Mouse (Mus musculus) adrenal gland, adult 8-10 months (tissue): ENCODE data around the gene Anks1b. TPM values are rescaled to one million over a fixed set of nuclear protein-coding genes. Genes with fewer than 3 reads are reported as not detected.

ENCODE experiments used
- DNase-seq: peaks from one replicate; pipeline ENCODE4 v3.0.0; 2022
- total RNA-seq, 4 experiments: library from RNA; stranded (reverse); gene quantifications; 2 replicates each; pipeline ENCODE4 v1.2.4; 2022

Anks1b gene
- total RNA-seq, 4 experiments from 2014 or later, result 0.32 to 2.5 (median 0.62) TPM

GRCm38 (mm10) chr10:89975431-89975841 lies 102.1 kb downstream of the Anks1b start:
- no peak for DNase-seq

DNA sequence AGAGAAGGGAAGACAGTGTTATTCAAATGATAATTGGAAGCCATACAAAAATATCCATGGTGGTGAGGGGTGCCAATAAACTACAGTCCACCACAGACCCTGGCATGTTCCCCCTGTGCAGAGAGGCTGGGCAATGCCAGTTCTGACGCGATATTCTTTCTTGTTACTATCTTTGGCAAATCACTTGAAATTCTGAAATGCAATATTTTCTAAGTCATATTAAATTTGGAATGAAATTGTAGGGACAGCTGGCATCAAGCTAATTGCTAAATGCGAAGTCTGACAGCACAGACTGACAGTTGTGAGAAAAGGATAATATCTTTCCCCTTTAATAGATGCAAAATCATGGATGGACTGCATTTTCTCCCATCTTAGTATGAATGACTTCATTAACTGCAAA lies 103.3 kb downstream of the Anks1b start:
- no peak for DNase-seq

GRCm38 (mm10) chr10:89994171-89994570 lies 120.9 kb downstream of the Anks1b start:
- no peak for DNase-seq

DNA sequence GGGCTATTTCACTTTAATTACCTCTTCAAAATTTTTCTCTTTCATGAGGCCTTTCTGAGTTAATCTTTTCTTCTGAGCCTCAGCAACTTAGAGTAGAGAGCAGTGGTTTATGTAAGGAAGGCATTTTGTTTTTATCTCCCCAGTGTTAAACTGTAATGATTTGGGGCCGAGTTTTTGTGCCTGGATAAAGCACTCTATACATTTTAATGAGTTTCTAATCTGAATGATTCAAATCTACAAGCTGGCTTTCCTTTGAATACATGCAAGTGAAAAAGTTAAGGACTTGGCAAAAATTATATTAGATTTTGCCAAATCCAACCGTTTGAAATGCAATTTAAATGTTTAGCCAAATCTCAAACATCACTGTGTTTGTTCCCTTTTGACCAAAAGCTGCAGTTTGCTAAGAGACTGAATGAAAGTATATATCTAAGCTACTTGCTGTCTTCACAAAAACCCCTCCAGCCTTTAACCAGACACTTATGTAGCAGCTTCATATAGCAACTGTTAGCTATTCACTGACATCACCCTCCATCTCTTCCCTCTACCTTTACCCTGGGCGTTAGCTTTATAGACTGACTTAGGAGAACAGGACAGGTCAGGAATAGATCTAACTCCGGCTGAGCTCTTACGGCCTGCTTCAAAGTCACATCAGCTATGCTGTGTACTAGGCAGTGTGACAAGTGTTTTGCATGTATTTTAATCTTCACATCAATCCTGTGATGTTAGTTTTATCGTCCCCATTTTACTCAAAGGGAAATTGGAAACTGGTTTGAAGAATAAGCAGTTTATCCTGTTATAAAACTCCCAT lies 122.5 kb downstream of the Anks1b start:
- no peak for DNase-seq

DNA sequence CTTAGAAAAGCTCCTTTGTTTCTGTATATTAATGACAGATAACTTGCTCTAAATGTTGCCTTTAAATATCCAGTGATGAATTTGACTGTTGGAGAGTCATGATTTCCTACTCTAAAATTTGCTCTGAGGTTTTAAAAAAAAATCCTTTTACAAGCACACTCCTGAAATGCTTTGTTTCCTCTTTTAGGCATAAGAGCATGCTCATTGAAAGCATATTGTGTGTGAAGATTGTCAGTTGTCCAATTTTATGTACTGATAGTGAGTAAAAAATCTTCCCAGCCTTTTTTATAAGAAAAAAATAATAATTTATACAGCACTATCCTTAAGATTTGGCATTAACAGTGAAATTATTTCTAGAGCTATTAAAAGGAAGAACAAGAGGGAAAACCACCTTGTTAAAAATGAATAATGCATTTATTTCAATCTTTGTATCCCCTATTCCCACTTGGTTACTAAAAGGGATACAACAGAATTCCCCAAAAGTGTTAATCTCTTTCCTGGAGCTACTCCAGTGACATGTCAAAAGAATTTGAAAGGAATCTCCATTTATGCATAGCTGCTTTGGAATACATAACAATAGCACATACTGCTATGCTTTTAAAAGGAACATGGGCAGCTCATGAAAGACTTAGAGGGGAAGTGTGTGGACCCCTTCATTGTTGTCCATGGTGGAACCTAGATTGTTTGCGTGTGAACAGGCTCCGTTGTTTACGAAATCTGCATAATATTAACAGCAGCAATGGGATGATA lies 130.8 kb downstream of the Anks1b start:
- DNase-seq, result no peak

- DNase-seq, result no peak
These were observed 131.6 kb downstream of the Anks1b start for GRCm38 (mm10) chr10:90004882-90005281.

GRCm38 (mm10) chr10:90033037-90033436 lies 159.7 kb downstream of the Anks1b start:
- no peak for DNase-seq

GRCm38 (mm10) chr10:90043287-90043686 lies 170.0 kb downstream of the Anks1b start:
- no peak for DNase-seq

GRCm38 (mm10) chr10:90043773-90044172 lies 170.5 kb downstream of the Anks1b start:
- DNase-seq, result no peak

DNA sequence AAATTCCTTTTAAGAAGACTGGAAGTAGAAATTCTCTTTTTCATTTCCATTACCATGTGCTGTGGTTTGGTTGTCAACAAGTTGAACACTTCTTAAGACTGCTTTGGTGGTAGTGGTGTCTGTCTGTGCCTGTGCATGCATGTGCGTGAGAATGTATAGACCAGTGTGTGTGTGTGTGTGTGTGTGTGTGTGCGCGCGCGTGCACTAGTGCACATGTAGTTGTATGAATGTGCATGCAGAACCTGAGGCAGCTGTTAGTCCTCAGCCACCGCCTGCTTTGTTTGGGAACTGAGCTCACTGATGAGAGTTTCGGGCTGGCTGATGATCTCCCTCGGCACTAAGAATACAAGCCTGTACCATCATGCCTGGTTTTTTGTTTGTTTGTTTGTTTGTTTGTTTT lies 170.9 kb downstream of the Anks1b start:
- DNase-seq, result no peak

GRCm38 (mm10) chr10:90068651-90069050 lies 195.3 kb downstream of the Anks1b start:
- DNase-seq, result no peak

- no peak for DNase-seq
These were observed 204.6 kb downstream of the Anks1b start for GRCm38 (mm10) chr10:90077930-90078329.

DNA sequence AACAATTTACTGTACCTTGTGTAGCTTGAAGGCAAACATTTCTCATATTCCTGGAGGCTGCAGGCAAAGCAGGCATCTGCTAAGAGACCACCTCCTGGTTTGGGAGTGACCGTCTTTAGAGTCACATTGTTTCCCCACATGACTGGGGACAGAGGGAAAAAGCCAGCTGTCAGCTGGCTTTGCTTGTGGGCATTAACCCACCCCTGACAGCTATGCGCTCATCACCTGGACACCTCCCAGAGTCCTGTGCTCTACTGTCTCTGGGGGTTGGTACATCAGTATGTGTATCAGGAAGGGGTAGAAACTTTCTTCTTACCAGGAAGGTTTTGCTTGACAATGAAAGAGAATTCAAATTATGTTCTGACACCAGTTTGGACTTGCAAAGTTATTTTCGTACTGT lies 207.8 kb downstream of the Anks1b start:
- no peak for DNase-seq

DNA sequence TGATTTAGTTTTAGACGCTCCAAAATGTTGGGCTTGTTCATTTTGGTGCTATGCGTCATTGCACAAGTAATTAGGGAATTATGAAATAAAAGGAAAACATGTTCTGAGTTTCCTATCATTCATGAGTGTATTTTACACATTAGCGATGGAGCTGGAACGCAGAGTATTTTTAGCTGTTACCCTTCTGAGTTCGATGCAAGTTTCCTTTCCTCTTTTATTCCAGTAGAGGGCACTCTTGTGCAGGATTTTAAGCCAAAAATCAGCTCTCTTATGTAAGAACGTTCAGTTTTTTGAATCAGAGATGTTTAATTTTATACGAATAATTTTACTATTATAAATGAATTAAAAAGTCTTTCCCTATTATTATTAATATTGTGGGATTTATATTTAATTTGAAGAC lies 208.3 kb downstream of the Anks1b start:
- no peak for DNase-seq

DNA sequence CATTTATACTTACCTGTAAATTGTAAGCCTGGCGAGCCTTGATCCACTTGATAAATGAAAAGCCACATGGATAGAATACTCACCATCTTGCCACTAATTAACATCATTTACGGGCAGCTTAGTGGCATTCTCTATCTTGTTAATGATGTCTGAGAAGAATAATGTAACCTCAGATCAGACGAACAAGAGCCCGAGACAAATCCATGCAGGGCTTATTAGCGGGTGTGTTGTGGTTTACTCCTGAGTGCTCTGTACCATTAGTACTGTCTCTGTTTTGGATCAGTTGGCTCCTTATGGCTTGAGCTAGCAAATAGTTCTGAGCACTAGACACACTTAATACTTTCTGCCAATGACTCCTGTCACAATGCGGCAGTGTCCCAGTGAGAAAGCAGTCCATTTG lies 220.6 kb downstream of the Anks1b start:
- no peak for DNase-seq

GRCm38 (mm10) chr10:90112662-90113061 lies 239.4 kb downstream of the Anks1b start:
- DNase-seq, result no peak

DNA sequence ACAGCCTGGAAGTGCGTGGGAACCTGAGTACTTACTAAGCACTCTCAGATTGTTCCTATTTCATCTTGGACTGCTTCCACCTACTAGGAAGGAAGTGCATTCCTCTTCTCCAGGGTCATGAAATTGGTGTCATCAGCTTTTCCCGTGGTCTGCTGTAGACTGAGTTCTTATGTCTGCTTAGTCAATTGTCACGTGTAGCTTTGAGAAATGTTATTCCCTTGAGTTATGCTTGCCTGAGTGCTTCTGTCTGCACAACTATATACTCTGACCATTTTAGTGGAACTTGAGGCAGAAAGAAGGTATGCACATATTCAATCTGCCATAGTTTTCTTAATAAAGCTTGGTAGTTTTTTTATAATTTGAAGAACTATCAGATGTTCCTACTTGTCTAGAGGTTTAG lies 243.6 kb downstream of the Anks1b start:
- DNase-seq, result no peak

DNA sequence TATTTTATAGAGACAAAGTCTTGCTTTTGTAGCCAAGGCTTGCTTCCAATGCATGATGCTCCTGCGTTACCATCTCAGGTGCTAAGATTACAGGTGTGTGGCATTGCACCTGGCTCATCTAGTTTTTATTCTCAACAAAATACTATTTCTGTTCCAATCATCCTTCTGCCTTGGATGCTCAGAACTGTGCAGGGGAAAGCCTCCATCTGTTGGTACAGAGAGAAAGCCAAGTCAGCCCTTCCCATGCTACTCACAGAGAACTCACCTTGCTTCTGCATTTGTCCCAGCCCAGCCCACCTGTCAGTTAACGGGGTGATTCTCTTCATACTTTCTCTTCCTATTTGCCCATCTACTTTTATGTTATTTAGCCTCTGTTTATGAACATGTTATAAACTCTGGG lies 244.5 kb downstream of the Anks1b start:
- DNase-seq, result no peak

GRCm38 (mm10) chr10:90137538-90137937 lies 264.2 kb downstream of the Anks1b start:
- DNase-seq, result no peak

- DNase-seq, result no peak
These were observed 267.6 kb downstream of the Anks1b start for GRCm38 (mm10) chr10:90140947-90141346.

GRCm38 (mm10) chr10:90144444-90144843 lies 271.1 kb downstream of the Anks1b start:
- no peak for DNase-seq

DNA sequence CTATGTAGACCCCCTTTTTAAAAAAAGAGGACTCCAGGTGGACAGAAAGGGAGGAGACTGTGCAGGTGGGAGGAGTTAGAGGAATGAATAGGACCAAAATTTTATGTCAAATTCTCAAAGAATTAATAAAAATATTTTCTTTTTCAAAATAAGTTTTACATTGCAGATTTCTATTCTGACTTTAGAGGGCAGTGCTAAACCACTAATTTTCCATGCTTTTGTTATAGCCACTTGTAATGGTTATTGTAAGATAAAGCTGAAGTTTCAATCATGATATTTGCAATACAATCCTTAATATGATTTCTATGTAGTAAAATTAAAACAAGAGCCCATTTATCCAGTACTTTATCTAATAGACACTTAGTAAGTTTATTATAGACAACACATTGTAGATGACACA lies 278.2 kb downstream of the Anks1b start:
- no peak for DNase-seq

DNA sequence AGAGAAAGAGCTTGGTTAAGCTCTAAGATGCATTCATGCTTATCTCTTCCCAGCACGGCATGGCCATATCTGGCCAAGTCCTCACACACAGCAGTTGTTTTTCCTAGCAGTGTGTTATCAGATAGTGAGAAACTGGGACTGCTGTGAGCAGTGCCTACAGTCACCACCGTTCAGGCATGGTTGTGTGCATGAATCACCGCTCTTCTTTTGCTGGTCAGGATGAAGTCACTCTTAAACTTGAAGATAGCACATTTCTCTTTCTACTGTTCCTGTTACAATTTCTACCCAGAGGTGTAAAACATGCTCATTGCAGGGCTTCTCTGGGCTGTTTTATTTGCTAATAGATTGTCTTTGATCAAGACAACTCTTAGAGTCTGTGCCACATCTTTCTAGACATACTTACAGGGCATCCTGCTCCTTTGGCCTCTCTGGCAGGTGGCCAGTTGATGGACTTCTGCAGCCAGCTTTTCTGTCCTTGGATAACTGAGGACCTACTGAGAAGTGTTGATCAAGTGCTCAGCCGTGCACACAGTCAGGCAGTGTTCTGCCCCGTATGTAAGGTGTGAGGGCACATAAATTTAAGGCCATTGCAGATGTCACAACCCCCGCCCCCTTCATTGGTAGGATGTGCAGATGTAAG lies 296.8 kb downstream of the Anks1b start:
- no peak for DNase-seq
